Mouse (Mus musculus) heart, embryonic 12.5 days (tissue): ENCODE measurements around the gene Chd2. TPM values are rescaled to one million over a fixed set of nuclear protein-coding genes. Genes with fewer than 3 reads are reported as not detected.

ENCODE experiments used
- ATAC-seq: fragments of 200-750 bp; cut with Nextera tagmentation; 2 replicates; pipeline ENCODE4 v1.8.0; 2017; ENCODE audit warnings: moderate TSS enrichment, moderate library complexity; ENCODE audit not compliant: insufficient number of reproducible peaks, low FRiP score
- H3K27ac ChIP-seq: fragments of 300-500 bp; sonication (generic); 2 replicates; pipeline ENCODE4 v1.5.1; 2016; ENCODE audit warnings: mild to moderate bottlenecking, moderate library complexity; ENCODE audit not compliant: poor library complexity, severe bottlenecking
- H3K27me3 ChIP-seq: fragments of 300-500 bp; sonication (generic); replicated peaks from 2 replicates; pipeline ENCODE4 v1.6.1; 2016; ENCODE audit warnings: mild to moderate bottlenecking, moderate library complexity
- H3K36me3 ChIP-seq: fragments of 300-500 bp; sonication (generic); 2 replicates; pipeline ENCODE4 v1.6.1; 2016; ENCODE audit warnings: mild to moderate bottlenecking, moderate library complexity
- H3K4me1 ChIP-seq: fragments of 300-500 bp; sonication (generic); replicated peaks from 2 replicates; pipeline ENCODE4 v1.6.1; 2016; ENCODE audit warnings: mild to moderate bottlenecking
- H3K4me2 ChIP-seq: fragments of 300-500 bp; sonication (generic); 2 replicates; pipeline ENCODE4 v1.6.1; 2016; ENCODE audit warnings: mild to moderate bottlenecking, moderate library complexity
- H3K4me3 ChIP-seq: fragments of 300-500 bp; sonication (generic); 2 replicates; pipeline ENCODE4 v1.5.1; 2016; ENCODE audit warnings: mild to moderate bottlenecking
- H3K9ac ChIP-seq: fragments of 300-500 bp; sonication (generic); 2 replicates; pipeline ENCODE4 v1.6.1; 2016; ENCODE audit warnings: mild to moderate bottlenecking, moderate library complexity
- H3K9me3 ChIP-seq: fragments of 300-500 bp; sonication (generic); replicated peaks from 2 replicates; pipeline ENCODE4 v1.6.1; 2016; ENCODE audit warnings: mild to moderate bottlenecking, moderate library complexity
- WGBS: fragments of 180-500 bp; shearing (Covaris S2); methylation state at CpG from one replicate; pipeline ENCODE4 v1.1.7; 2016; 5-methylcytosine and 5-hydroxymethylcytosine counted together
- polyA plus RNA-seq: library from polyadenylated mRNA; unstranded; fragments of >200 nt; fragmentation: Nextera tagmentation; extraction: Ambion mirVana; gene quantifications from 2 replicates; pipeline ENCODE4 v1.2.1, GENCODE M21; 2016

The Chd2 gene
- polyA plus RNA-seq, 1 experiment from 2014 or later = 50.4 TPM

DNA sequence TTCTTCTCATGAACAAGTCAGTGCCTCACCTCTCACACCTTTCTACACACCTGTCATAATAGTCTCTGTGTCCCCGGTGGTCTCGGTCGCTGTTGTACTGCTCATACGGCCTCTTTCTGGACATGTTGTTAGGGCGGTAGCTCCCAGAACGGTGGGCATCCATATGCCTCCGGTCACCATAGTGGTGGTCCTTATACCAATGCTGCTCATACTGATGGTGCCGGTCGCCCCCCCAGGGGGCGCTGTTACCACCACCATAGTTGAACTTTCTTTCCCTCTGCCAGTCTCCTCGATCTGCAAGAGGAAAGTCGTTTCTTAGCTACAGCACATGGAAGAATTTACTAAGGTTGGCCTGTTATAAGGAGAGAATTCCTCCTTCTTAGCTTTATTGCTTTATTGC lies 105.9 kb downstream of the Chd2 start:
- Histone ChIP-seq H3K9me3 (no peaks in the 10 kb centered on the region), H3K27me3 (no peaks in the 10 kb centered on the region), H3K9ac (no peak overlapping the region), H3K27ac (no peak overlapping the region), H3K36me3 (peaks cover 76% of the 10 kb centered on the region), H3K4me3 (no peak overlapping the region), H3K4me1 (peaks cover 20% of the 10 kb centered on the region), H3K4me2 (no peak overlapping the region)
- ATAC-seq = no peak
- 77% methylated on average over 12 of the region's 12 CpGs for WGBS

DNA sequence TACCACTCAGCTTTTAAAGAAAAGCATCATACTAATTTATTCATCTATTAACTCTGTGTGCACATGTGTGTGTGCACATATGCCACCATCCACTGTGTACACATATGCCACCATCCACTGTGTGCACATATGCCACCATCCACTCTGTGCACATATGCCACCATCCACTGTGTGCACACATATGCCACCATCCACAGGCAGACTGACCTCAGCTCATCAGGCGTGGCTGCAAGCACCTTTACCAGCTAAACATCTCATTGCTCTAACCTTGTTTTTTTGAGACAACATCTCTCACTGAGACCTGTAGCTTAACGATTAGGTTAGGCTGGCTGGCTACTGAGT lies 107.3 kb downstream of the Chd2 start:
- Histone ChIP-seq H3K4me3 (no peak overlapping the region), H3K27ac (no peak overlapping the region), H3K4me1 (peaks cover 23% of the 10 kb centered on the region), H3K4me2 (no peak overlapping the region), H3K36me3 (peaks cover 74% of the 10 kb centered on the region), H3K9ac (no peak overlapping the region), H3K27me3 (no peaks in the 10 kb centered on the region), H3K9me3 (no peaks in the 10 kb centered on the region)
- no peak for ATAC-seq
- WGBS = 91% methylated on average over 2 of the region's 2 CpGs

GRCm38 (mm10) chr7:73433637-73434335 lies 107.8 kb downstream of the Chd2 start:
- ATAC-seq = no peak
- Histone ChIP-seq H3K36me3 (peaks cover 74% of the 10 kb centered on the region), H3K27me3 (no peaks in the 10 kb centered on the region), H3K9ac (no peak overlapping the region), H3K4me1 (peaks cover 23% of the 10 kb centered on the region), H3K4me3 (no peak overlapping the region), H3K27ac (peak overlapping the region; percentile 39), H3K4me2 (no peak overlapping the region), H3K9me3 (no peaks in the 10 kb centered on the region)
- WGBS = 89% methylated on average over 6 of the region's 6 CpGs

DNA sequence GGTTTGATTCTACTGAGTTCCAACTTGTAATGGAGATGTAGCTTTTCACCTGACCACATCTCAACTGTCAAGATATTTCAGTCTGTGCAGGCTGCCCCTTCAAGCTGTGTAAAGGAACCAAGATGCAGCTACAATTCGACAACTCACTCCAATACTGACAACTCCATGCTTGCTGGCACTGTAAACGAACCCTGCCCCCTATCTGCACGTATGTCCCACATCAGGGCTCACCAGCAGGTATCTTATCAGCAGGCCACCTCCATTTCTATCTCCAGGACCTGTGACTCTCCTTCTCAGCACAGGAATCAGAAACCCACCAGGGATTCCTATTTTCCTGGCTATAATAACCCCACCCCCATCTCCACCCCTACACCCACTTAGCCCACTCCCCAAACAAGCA lies 113.1 kb downstream of the Chd2 start:
- no peak overlapping the region for H3K4me2 ChIP-seq
- H3K9me3 ChIP-seq = no peaks in the 10 kb centered on the region
- H3K27ac ChIP-seq = no peak overlapping the region
- peaks cover 49% of the 10 kb centered on the region for H3K36me3 ChIP-seq
- no peak overlapping the region for H3K4me3 ChIP-seq
- no peak for ATAC-seq
- 77% methylated on average over 3 of the region's 3 CpGs for WGBS
- no peak overlapping the region for H3K9ac ChIP-seq
- no peaks in the 10 kb centered on the region for H3K27me3 ChIP-seq
- H3K4me1 ChIP-seq = peaks cover 29% of the 10 kb centered on the region

DNA sequence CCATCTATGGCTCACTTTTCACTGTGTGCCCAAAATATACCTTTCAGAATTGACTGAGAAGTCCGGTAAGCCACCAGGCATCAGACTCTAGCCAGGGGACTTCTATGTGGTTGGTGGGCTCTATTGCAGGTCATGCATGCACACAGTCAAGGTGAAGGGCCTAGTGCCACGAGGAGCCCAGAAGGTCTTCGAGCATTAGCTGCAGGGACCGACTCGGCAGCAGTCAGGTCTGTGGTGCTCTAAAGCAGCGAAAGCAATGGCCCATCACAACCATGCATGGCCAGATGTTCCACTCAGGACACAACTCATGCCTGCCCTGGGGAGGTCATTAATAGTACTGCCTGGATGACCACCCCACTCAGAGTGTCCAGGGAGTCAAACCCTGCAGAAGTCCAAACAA lies 113.8 kb downstream of the Chd2 start:
- no peak overlapping the region for H3K4me3 ChIP-seq
- H3K9ac ChIP-seq = no peak overlapping the region
- no peaks in the 10 kb centered on the region for H3K27me3 ChIP-seq
- peaks cover 26% of the 10 kb centered on the region for H3K4me1 ChIP-seq
- WGBS = 97% methylated on average over 6 of the region's 6 CpGs
- H3K9me3 ChIP-seq = no peaks in the 10 kb centered on the region
- no peak overlapping the region for H3K4me2 ChIP-seq
- H3K27ac ChIP-seq = no peak overlapping the region
- ATAC-seq = no peak
- peaks cover 44% of the 10 kb centered on the region for H3K36me3 ChIP-seq

DNA sequence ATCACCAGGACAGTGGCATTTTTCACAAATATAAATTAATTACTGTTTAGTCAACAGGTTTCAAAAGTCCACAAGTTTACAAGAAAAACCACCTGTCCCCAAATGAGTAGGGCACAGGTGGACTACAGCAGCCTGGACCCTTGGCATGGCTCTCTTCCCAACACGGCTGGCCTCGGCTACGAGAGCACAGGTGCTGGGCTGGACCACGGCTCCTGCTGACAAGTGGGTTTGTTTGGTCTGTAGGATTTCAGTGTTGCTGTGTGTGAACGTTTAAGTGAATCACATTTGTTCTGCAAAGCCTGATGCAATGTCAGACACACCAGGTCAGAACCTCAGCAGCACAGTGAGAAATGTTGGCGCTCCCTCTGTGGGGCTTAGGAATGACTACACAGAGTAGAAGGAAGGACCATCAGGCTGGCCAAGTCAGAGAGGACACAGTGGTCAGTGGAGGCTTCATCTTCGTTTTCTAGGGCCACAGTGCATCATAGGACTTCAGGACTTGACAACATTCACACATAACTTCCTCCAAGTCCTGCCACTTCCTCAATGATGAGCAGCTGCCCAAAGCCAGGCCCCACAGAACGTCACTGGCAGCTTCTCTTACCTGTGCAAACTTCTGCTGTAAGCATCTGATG lies 114.8 kb downstream of the Chd2 start:
- 83% methylated on average over 8 of the region's 8 CpGs for WGBS
- no peaks in the 10 kb centered on the region for H3K27me3 ChIP-seq
- peaks cover 30% of the 10 kb centered on the region for H3K4me1 ChIP-seq
- peaks cover 42% of the 10 kb centered on the region for H3K36me3 ChIP-seq
- H3K9ac ChIP-seq = no peak overlapping the region
- H3K4me3 ChIP-seq = no peak overlapping the region
- H3K9me3 ChIP-seq = no peaks in the 10 kb centered on the region
- H3K4me2 ChIP-seq = no peak overlapping the region
- no peak overlapping the region for H3K27ac ChIP-seq
- ATAC-seq = no peak

- Histone ChIP-seq H3K4me2 (no peak overlapping the region), H3K4me1 (peaks cover 36% of the 10 kb centered on the region), H3K27ac (no peak overlapping the region), H3K36me3 (peaks cover 39% of the 10 kb centered on the region), H3K4me3 (no peak overlapping the region), H3K9me3 (no peaks in the 10 kb centered on the region), H3K9ac (no peak overlapping the region), H3K27me3 (no peaks in the 10 kb centered on the region)
- ATAC-seq = no peak
- 89% methylated on average over 3 of the region's 3 CpGs for WGBS
Measured at GRCm38 (mm10) chr7:73426235-73426634, 115.4 kb downstream of the Chd2 start.

DNA sequence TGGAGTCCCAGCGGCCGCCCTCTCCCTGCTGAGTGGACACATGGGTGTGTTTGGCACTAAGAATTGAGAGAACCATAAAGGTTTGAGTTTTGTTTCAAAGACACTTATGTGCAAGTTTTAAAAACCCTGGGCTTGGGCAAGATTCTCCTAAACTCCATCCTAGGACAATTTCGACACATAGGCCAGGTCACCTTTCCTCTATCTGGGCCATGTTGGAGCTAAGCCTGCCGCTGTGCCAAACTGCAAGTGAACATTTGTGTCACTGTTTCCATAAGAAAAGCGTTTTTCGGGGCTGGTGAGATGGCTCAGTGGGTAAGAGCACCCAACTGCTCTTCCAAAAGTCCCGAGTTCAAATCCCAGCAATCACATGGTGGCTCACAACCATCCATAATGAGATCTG lies 116.2 kb downstream of the Chd2 start:
- Histone ChIP-seq H3K27ac (no peak overlapping the region), H3K36me3 (peaks cover 38% of the 10 kb centered on the region), H3K4me1 (peaks cover 42% of the 10 kb centered on the region)

DNA sequence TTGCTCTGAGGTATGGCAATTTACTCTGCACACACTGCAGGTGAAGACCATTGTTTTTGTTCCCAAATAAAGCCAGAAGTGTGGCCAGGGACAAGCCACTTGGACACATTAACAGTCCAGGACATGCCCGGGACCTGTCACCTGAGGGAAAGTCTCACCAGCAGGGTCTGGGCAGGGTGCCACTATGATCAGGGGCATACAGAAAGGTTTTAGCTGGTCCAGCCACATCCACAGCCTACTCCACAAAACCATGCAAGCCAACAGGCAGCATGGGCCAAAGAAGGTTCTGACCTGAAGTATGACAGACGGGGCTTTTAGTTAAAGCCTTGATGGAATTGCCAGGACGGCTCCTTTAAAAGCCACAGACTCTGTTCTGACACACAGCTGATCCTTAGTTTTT lies 116.9 kb downstream of the Chd2 start:
- Histone ChIP-seq H3K4me3 (no peak overlapping the region), H3K9me3 (no peaks in the 10 kb centered on the region), H3K4me2 (no peak overlapping the region), H3K4me1 (peaks cover 40% of the 10 kb centered on the region), H3K36me3 (peaks cover 31% of the 10 kb centered on the region), H3K27me3 (no peaks in the 10 kb centered on the region), H3K27ac (no peak overlapping the region), H3K9ac (0 out of 2 replicates have a peak overlapping the region, but pooled peaks have one; percentile 1)
- ATAC-seq = no peak
- 70% methylated on average over 3 of the region's 3 CpGs for WGBS

More for the DNA sequence above, 116.2 kb downstream of the Chd2 start:
- Histone ChIP-seq H3K4me2 (no peak overlapping the region), H3K27me3 (no peaks in the 10 kb centered on the region), H3K4me3 (no peak overlapping the region), H3K9me3 (no peaks in the 10 kb centered on the region), H3K9ac (no peak overlapping the region)
- ATAC-seq = no peak
- WGBS = 92% methylated on average over 7 of the region's 7 CpGs

- Histone ChIP-seq H3K4me2 (no peak overlapping the region), H3K4me1 (peaks cover 42% of the 10 kb centered on the region), H3K4me3 (no peak overlapping the region), H3K9ac (0 out of 2 replicates have a peak overlapping the region, but pooled peaks have one; percentile 1), H3K9me3 (no peaks in the 10 kb centered on the region), H3K27me3 (no peaks in the 10 kb centered on the region), H3K36me3 (peaks cover 27% of the 10 kb centered on the region), H3K27ac (no peak overlapping the region)
- WGBS = 68% methylated on average over 3 of the region's 3 CpGs
- no peak for ATAC-seq
Measured at GRCm38 (mm10) chr7:73424243-73424642, 117.4 kb downstream of the Chd2 start.

GRCm38 (mm10) chr7:73423236-73423635 lies 118.4 kb downstream of the Chd2 start:
- Histone ChIP-seq H3K27ac (no peak overlapping the region), H3K4me3 (no peak overlapping the region), H3K4me1 (peaks cover 42% of the 10 kb centered on the region), H3K4me2 (no peak overlapping the region), H3K27me3 (no peaks in the 10 kb centered on the region), H3K9ac (no peak overlapping the region), H3K36me3 (peaks cover 17% of the 10 kb centered on the region), H3K9me3 (no peaks in the 10 kb centered on the region)
- ATAC-seq = no peak
- 76% methylated on average over 13 of the region's 13 CpGs for WGBS
